Comparison of ENCODE assay signal across 8 mouse cellular contexts in genomic region chr11:78924916-78925315, GRCm38 (mm10). TPM values are rescaled to one million over a fixed set of nuclear protein-coding genes. Genes with fewer than 3 reads are reported as not detected.
A peak's percentile ranks its signal among the peaks of the same experiment; 100 is the strongest.
DNase-seq lines count a peak whose midpoint lies in the region; ATAC-seq and TF ChIP-seq lines count a peak whose summit lies in the region.

No protein-coding gene starts in this region.

- no peak for DNase-seq in testis, postnatal 14 days (ENCODE audit: low spot score)
- DNase-seq in liver, embryonic 11.5 days (ENCODE audit: low spot score), result peak; percentile 44
- no peak for DNase-seq in cerebellum, adult 18-20 months

- H3K4me2 ChIP-seq in forebrain, embryonic 12.5 days, result peak overlapping the region; percentile 57
- peak overlapping the region; percentile 59 for H3K4me2 ChIP-seq in hindbrain, embryonic 13.5 days
- peak overlapping the region; percentile 54 for H3K4me2 ChIP-seq in liver, embryonic 11.5 days
- peak overlapping the region; percentile 42 for H3K4me2 ChIP-seq in myocyte (ENCODE audit: low read depth)

- H3K27ac ChIP-seq in testis, adult 2 months (ENCODE audit: control insufficient read depth, insufficient read depth, low read depth, low read length), result no peak overlapping the region
- no peak overlapping the region for H3K27ac ChIP-seq in forebrain, embryonic 12.5 days
- H3K27ac ChIP-seq in hindbrain, embryonic 13.5 days, result no peak overlapping the region
- H3K27ac ChIP-seq in liver, embryonic 11.5 days (ENCODE audit: low read depth, low read length), result no peak overlapping the region

- H3K79me2 ChIP-seq in myocyte (ENCODE audit: control insufficient read depth, insufficient read depth), result no peaks in the 10 kb centered on the region

- H3K27me3 ChIP-seq in testis, adult 2 months (ENCODE audit: control insufficient read depth, insufficient read depth, low read length), result no peaks in the 10 kb centered on the region; the same call in none of the 2 replicates
- H3K27me3 ChIP-seq in forebrain, embryonic 12.5 days, result peaks cover 58% of the 10 kb centered on the region
- H3K27me3 ChIP-seq in hindbrain, embryonic 13.5 days, result peaks cover 64% of the 10 kb centered on the region
- H3K27me3 ChIP-seq in liver, embryonic 11.5 days (replicated peaks; ENCODE audit: control insufficient read depth, insufficient read depth, low read length), result peaks cover 40% of the 10 kb centered on the region
- H3K27me3 ChIP-seq in myocyte (ENCODE audit: control insufficient read depth, insufficient read depth, insufficient read length), result peaks cover 34% of the 10 kb centered on the region

- no peaks in the 10 kb centered on the region for H3K36me3 ChIP-seq in testis, adult 2 months (ENCODE audit: control insufficient read depth, insufficient read depth, low read length)
- H3K36me3 ChIP-seq in forebrain, embryonic 12.5 days (replicated peaks), result no peaks in the 10 kb centered on the region
- no peaks in the 10 kb centered on the region for H3K36me3 ChIP-seq in hindbrain, embryonic 13.5 days
- H3K36me3 ChIP-seq in liver, embryonic 11.5 days (ENCODE audit: control insufficient read depth, insufficient read depth, low read length), result no peaks in the 10 kb centered on the region
- no peaks in the 10 kb centered on the region for H3K36me3 ChIP-seq in myocyte (ENCODE audit: control insufficient read depth, insufficient read depth)

- under 1% methylated on average over 37 of the region's 37 CpGs for WGBS in forebrain, embryonic 12.5 days
- under 1% methylated on average over 37 of the region's 37 CpGs for WGBS in hindbrain, embryonic 13.5 days
- under 1% methylated on average over 37 of the region's 37 CpGs for WGBS in liver, embryonic 11.5 days

- H3ac ChIP-seq in myocyte (ENCODE audit: control insufficient read depth, insufficient read length), result no peak overlapping the region

- H3K4me1 ChIP-seq in testis, adult 2 months (ENCODE audit: control insufficient read depth, insufficient read depth, low read length), result no peaks in the 10 kb centered on the region
- peaks cover 6% of the 10 kb centered on the region for H3K4me1 ChIP-seq in forebrain, embryonic 12.5 days
- peaks cover 14% of the 10 kb centered on the region for H3K4me1 ChIP-seq in hindbrain, embryonic 13.5 days (replicated peaks)
- H3K4me1 ChIP-seq in liver, embryonic 11.5 days (replicated peaks; ENCODE audit: control insufficient read depth, insufficient read depth, low read length), result peaks cover 6% of the 10 kb centered on the region

- no peak for TF ChIP-seq POLR2A in testis, adult 2 months (IDR thresholded peaks at IDR 0.05; ENCODE audit: control insufficient read depth, low read depth, low read length)
- no peak for TF ChIP-seq POLR2A in myocyte (IDR thresholded peaks at IDR 0.05; ENCODE audit: insufficient read length, low read depth)

- H3K9me3 ChIP-seq in forebrain, embryonic 12.5 days, result no peaks in the 10 kb centered on the region
- H3K9me3 ChIP-seq in hindbrain, embryonic 13.5 days, result no peaks in the 10 kb centered on the region
- no peaks in the 10 kb centered on the region for H3K9me3 ChIP-seq in liver, embryonic 11.5 days (ENCODE audit: control insufficient read depth, low read length)

- TF ChIP-seq CTCF in testis, adult 2 months (IDR thresholded peaks at IDR 0.05; ENCODE audit: control insufficient read depth, insufficient read depth, insufficient replicate concordance, low read depth, low read length), result no peak

- H3K4me3 ChIP-seq in testis, adult 2 months (ENCODE audit: control insufficient read depth, low read depth, low read length), result peak overlapping the region; percentile 49
- peak overlapping the region; percentile 39 for H3K4me3 ChIP-seq in forebrain, embryonic 12.5 days (replicated peaks)
- peak overlapping the region; percentile 38 for H3K4me3 ChIP-seq in hindbrain, embryonic 13.5 days
- peak overlapping the region; percentile 28 for H3K4me3 ChIP-seq in liver, embryonic 11.5 days (ENCODE audit: low read depth, low read length)
- H3K4me3 ChIP-seq in myocyte, result no peak overlapping the region

- ATAC-seq in forebrain, embryonic 12.5 days (ENCODE audit: low FRiP score), result no peak
- no peak for ATAC-seq in hindbrain, embryonic 13.5 days (ENCODE audit: low FRiP score)
- no peak for ATAC-seq in liver, embryonic 11.5 days (replicated peaks; ENCODE audit: low FRiP score)
- ATAC-seq in cerebellum, adult (ENCODE audit: insufficient number of reproducible peaks, low FRiP score, low TSS enrichment), result no peak

- H3K9ac ChIP-seq in forebrain, embryonic 12.5 days, result peak overlapping the region; percentile 36
- H3K9ac ChIP-seq in hindbrain, embryonic 13.5 days, result peak overlapping the region; percentile 59
- H3K9ac ChIP-seq in liver, embryonic 11.5 days (ENCODE audit: low read depth, low read length), result no peak overlapping the region

TF ChIP-seq in myocyte, 11 proteins besides CTCF, POLR2A, EP300 and RAD21:
- no peak for TF ChIP-seq REST (IDR thresholded peaks at IDR 0.05; ENCODE audit: insufficient read depth, insufficient read length)

RNA-seq across cellular contexts. Expression of gene Nos2, which starts 4.3 kb away (rescaled TPM):
- 0.61 and 0.70 TPM in 2 replicates for polyA plus RNA-seq in testis, adult 2 months (2012; rRNA removed)
- polyA plus RNA-seq in forebrain, embryonic 12.5 days (2016; fragmentation: Nextera tagmentation; extraction: Ambion mirVana), result 0.65 and 0.74 TPM in 2 replicates
- polyA plus RNA-seq in hindbrain, embryonic 13.5 days (2015; fragmentation: Nextera tagmentation; extraction: Ambion mirVana), result 1.3 and 1.5 TPM in 2 replicates
- polyA plus RNA-seq in liver, embryonic 11.5 days (2014; fragmentation: Nextera tagmentation; extraction: Ambion mirVana), result 0.21 and 0.38 TPM in 2 replicates
- 0.38 TPM for polyA plus RNA-seq in myocyte (2012; fragmentation: generic; extraction: Trizol)

RNA-seq across cellular contexts. Expression of gene Lgals9, which starts 59.8 kb away (rescaled TPM):
- 4.7 and 6.3 TPM in 2 replicates for polyA plus RNA-seq in testis, adult 2 months (2012; rRNA removed)
- 4.8 and 5.7 TPM in 2 replicates for polyA plus RNA-seq in forebrain, embryonic 12.5 days (2016; fragmentation: Nextera tagmentation; extraction: Ambion mirVana)
- 10.6 and 12.3 TPM in 2 replicates for polyA plus RNA-seq in hindbrain, embryonic 13.5 days (2015; fragmentation: Nextera tagmentation; extraction: Ambion mirVana)
- polyA plus RNA-seq in liver, embryonic 11.5 days (2014; fragmentation: Nextera tagmentation; extraction: Ambion mirVana), result 44.1 and 47.1 TPM in 2 replicates
- polyA plus RNA-seq in myocyte (2012; fragmentation: generic; extraction: Trizol), result 20.9 TPM
